Mouse (Mus musculus): ENCODE results near the gene Fli1.

Gene Fli1

DNA sequence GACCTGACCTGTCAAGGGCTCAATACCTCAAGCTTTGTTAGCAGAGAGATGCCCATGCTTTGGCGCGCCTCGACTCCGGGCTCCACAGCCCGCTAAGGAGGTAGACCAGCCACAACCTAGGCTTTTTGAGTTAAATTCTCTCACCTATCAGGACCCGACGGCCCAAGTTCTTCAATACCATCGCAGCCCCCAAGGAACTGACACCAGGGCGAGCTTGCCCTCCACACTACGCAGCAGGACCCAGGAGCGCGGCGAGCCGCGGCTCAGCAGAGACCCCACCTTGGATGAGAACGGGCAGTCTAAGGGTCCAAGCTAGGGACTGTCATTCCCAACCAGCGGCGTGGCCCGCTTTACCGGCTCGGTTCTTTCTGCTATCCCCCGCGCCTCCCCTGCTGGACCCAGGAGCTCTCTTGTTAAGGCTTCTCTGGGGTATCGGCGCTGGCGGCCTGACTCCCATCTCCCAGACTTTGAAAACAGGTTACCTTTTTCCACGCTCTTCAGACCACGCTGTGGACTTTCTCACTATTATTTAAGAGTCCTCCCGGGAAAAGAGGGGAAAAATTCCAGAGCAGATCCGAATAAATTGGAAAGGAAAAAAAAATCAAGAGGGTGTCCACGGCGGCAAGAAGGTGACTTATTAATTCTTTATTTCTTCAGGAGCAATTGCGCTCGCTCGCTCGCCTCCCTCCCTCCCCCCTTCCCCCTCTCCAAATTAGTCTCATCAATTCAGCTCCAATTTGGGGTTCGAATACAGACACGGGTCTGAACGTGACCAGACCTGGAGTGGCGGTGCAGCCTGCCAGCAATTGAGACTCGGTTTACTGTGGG lies at the start of gene Fli1:
TSS of gene Fli1 (minus strand) at position 650 of the 828 bp plus-strand sequence.
- no peak for DNase-seq (ENCODE audit: low spot score)

DNA sequence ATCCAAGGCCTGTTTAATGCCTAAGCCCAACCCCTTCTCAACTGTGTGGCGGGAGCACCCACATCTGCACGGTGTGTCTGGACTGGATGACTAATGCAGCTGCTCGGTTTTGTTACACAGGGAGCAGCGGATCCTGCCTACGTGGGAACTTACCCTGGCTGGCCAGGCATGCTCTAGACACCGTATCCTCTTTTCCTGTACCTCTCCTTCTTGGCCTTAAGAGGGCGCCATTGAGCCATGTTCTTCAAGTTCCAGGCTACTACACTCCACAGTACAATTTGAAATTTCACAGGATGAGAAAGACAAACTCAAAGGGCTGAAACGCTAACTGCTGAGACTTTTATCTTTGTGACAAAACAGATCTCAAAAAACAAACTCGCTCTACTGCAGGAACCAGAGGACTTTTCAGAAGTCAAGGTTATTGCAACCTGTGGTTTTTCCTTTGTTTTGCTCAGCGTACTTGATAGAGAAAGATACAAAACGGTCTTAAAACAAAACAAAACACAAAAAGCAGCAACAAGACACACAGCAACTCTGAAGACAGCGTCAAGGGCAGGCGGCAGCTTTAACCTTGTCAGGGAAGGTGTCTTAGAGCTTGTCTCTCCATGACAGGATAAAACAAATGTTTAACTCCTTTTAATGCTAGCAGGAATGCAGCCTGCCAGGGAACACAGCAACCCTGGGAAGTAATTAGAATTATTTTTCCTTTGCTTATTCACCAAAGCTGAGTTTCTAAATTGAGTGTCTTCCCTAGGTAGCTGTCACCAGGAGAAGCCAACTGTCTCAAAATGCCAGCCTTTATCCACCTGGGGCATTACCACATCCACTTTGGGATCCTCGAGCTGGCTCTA lies 49.3 kb upstream of the Fli1 start:
- peak; percentile 65 for DNase-seq (ENCODE audit: low spot score)

DNA sequence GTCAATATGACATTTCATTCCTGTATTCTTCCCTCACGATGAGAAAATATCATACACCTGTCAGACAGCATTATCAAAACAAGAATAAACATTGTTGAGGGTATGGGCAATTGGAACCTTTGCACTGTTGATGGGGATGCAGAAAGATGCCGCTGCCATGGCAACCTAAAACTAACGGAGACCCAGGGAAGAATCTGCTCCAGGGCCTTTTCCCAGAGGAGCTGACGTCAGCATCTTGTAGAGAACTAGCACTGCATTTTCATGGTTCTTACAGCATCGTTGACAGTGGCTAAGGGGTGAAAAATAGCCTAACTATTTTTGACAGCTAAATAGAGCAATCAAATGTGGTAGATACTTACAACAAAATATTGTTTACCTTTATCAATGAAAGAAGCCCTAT lies 47.9 kb upstream of the Fli1 start:
- DNase-seq (ENCODE audit: low spot score): no peak

DNA sequence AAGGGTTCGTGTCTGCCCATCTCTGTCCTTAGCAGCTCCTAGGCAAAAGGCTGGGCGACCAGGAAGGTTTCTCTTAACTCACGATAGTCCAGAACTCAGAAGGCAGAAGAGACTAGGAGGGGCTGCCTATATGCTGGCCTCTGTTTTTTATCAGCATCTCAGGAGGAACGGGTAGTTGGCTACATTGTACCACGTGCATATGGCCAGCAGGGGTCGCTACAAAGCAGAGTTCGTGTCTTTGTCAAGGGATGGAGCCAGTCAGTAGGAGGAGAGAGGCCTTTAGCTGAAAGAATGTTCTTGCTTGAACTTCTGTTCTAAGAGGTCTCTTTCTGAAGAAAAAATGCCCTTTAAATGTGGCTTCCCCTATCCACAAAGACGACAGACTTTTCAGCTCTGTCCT lies 47.2 kb upstream of the Fli1 start:
- DNase-seq (ENCODE audit: low spot score): peak; percentile 80

DNA sequence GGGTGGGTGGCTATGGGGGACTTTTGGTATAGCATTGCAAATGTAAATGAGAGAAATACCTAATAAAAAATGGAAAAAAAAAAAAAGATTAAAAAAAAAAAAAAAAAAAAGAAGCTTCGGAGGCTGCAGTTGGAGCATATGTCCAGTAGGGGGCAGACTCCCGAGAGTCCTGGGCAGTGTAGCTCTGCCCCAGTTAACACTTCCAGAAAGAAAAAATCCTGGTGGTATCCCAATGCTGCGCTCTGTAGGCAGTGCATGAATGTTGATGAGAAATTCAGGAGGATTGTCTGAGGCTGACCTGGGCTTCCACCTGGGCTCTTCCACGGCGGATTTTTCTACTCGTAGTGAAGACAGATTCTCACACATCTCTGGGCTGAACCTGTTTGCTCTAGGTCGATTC lies 42.7 kb upstream of the Fli1 start:
- DNase-seq (ENCODE audit: low spot score): no peak

DNA sequence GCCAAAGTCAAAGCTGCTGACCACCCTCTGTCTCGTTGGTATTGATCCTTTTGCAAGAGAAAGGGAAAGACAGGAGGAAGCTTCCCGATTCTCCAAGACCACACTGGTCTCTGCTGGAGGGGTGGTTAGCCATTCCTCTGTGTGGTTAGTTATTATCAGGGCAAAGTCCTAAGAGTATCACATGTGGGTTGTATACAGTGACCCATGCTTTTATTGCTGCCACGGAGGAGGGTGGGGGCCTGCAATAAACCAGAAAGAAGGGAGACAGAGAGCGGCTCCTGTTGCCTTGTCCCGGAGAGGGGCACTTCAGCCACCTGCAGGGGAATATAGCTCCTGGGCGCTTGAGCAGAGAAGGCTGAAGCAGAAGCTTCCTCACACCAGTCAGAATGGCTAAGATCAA lies 41.2 kb upstream of the Fli1 start:
- no peak for DNase-seq (ENCODE audit: low spot score)

DNA sequence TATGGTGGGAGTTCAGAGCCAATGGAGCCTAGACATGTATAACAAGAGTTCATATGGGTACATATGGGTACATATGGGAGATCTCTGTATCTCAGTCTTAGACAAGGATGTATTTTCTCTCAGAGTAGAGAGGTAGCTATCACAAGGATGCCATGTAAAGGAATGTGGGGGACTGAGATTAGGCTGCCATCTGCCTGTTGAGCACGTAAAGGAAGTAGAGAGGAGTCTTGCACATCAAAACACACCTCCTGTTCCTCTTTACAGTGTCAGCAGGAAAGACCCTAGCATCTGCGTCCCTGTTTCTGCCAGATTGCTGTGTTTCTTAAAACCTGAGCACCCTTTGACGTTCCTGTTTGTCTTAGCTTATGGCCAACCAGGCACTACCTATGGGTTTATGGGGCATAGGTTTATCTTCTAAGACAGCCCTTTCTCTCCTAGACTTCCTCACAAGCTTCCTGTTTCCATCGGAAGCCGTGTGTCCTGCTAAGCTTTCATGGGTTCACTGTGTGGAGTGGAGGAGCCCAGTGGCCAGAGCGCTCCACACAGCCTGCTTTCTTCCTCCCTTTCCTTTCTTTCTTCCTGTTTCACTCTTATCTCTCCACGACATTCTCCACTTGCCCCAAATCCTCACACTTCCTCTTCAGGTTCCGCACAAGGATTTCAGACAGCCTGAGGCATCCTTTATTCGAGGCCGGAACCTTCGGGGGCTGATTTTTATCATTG lies 39.4 kb upstream of the Fli1 start:
- DNase-seq (ENCODE audit: low spot score): no peak

DNA sequence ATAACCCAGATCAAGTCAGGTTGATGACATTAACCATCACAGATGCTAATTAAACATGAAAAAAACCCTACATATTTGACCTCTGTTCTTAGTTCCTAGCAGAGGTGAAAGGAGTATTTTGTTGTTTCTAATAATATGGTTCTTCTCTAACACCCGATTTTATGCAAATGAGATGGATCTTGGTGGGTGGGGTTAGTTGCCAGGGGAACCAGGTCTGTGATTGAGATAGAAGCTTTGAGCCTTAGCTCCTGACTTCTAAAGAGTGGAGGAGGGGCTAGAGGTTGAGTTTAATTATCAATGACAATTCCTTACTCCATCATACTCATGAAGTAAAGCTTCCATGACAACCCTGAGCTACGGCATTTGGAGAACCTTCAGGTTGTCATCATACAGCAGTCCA lies 35.8 kb upstream of the Fli1 start:
- no peak for DNase-seq (ENCODE audit: low spot score)

DNA sequence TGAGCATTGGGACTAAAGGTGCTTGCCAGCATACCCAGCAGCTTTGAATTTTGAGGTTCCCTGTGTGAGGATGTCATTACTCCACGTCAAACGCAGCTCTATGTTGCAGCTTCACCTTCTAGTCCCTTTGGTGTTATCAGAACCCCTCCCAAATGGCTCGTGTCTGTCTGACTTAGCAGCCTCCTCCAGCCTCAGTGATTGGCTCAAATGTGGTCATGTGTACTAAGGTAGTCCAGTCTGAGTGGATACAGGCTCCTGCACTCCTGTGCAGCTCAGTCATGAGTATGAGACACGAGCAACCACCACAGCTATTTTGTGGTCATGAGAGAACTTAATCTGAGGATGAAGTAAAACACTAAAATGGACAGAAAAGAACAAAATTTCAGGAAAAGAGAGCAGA lies 31.0 kb upstream of the Fli1 start:
- no peak for DNase-seq (ENCODE audit: low spot score)

DNA sequence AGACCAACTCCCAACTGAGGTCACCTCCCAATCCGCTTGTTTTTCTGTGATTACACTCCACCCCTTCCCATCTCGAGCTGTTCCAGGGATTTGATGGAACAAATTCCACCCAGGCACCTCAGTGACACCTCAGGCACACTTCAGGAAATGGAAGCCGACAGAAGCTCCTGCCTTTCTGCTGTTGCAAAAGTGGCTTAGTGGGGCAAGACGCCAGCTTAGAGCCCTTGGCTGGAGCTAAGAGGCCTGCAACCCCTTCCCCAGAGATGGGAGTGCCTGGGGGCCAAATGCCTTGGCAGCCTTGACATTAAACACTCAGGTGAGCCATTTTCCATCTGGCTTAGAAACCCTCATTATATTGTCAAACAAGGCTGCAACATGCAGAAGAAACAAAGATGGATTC lies 29.0 kb upstream of the Fli1 start:
- no peak for DNase-seq (ENCODE audit: low spot score)

DNA sequence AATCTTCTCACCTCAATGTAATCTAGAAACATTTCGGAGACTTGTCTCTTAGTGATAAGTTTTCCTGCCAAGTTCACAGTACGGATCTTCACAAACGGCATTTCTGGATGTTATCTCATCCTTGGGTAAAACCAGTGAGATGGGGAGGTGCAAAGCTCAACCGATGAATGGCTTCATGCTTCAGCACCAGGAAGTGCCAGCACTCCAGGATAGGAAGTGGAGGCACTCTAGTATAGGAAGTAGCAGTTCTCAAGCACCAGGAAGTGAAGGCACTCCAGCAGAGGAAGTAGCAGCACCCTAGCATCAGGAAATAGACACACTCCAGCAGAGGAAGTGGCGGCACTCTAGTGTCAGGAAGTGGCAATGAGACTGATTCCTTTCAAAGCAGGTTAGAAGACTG lies 27.9 kb upstream of the Fli1 start:
- no peak for DNase-seq (ENCODE audit: low spot score)

DNA sequence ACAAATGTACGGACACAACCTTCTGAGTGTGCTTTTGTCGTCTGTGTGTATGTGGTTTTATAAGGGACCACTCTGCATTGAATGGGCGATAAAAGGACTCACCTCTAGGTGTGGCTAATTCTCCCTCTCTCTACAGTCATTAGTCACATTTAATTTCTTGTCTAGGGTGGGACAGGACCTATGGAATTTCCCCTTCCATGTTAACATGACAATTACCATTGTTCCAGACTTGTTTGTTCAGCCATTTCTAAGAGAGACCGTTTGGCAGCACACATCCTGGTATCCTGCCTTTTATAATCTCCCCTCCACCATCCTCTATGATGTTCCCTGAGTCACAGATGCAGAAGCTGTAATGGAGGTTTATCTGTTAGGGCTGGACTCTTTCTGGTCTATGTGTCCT lies 26.6 kb upstream of the Fli1 start:
- DNase-seq (ENCODE audit: low spot score): no peak

DNA sequence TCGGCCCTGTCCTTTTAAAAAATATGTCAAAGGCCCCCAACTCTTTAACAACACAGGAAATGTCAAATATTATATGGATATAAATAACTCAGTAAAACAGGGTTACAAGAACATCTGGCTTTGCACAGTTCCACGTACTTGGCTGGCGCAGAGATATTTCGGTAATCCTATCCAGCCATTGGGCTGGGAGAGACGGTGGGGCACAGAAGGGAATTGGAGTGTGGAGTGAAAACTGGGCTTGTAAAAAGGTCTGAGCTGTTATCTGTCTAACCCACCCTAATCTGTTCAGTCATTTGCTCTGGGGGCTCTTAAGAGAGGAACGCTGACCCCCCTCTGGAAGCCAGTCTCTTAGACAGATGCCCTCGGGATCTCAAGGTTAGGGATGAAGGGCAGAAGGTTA lies 24.9 kb upstream of the Fli1 start:
- no peak for DNase-seq (ENCODE audit: low spot score)

DNA sequence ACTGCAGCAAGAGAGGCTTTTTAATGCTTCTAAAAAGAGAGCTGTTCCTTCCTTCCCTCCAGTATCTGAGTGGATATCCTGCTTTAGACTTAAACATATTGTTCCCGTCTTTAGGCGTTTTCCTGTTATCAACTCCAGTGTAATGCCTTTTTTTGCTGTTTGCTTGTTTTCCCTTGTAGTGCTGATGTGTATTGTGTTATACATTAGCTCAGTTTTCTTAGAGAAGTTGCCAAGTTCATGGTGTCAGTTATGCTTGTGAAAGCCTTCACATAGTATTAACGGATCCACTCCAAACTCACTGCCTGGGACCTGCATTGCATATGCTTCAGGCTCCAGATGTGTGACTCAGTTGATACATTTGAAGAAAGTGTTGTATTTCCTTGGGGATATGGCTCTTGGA lies 22.6 kb upstream of the Fli1 start:
- DNase-seq (ENCODE audit: low spot score): no peak

DNA sequence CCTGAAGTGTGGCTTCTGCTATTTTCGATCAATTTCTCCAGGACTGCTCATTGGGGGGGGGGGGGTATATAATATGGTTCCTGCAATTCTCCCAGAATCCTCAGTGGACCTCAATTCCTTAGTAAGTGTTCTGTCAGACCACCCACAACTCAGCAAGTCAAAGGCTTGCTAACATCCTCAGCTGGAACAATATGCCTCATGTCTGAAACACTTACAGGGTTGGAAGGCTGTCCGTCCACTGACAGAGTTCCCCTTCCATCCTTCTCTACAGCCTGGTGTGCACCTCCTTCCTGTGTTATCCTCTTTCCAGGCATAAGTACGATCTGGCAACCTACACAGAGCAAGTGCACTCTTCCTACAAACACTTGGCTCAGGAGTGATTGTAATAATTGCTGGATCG lies 20.2 kb upstream of the Fli1 start:
- DNase-seq (ENCODE audit: low spot score): no peak

DNA sequence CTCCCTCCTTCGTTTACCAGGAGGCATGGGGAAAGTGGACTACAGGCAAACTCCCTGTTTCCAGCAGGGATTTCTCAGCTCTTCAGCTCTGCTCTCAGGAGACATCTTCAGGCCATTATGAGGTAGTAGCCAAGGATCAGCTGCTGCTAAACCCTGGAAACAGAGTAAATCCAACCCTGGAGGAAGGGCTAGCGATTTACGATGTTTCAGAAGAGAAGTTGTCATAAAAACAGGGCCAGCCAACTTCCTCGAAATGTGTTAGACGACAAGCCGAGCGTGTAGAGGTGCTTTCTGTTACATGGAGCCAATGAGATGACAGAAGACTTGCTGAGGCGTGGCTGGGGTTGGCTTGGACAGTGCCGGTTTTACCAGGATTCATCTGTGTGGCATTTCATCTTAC lies 19.7 kb upstream of the Fli1 start:
- no peak for DNase-seq (ENCODE audit: low spot score)

DNA sequence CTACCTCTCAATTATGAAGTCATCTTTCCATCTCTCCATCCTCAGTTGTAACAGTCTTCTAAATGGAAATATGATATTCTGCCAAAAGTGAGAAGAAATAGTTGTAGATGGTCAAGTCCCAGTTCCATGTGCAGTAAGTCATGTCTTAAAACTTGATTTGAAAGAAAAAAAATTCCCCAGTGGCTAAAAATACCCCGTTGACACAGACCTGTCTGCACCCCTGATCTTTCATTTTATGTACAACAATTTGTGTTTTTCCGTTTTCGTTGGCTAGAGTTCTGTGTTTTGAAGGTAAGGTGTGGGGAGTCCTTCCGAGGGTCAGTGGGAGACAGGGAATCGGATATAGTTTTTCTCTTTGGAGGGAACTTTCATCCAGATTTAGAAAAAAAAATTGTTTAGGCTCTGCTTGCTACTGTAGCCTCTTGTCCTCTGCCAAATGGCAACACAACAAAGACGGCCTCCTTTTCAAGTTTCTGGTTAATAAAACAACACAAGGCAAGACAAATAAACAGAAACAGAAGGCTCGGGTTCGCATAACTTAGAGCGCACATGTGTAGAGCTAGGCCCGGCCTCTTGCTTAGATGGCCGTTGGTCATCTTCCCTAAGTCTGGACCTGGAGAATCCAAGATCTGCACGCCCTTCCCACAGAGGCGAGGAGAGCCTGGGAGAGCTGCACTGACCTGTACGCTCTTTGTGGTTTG lies 18.7 kb upstream of the Fli1 start:
- DNase-seq (ENCODE audit: low spot score): no peak

DNA sequence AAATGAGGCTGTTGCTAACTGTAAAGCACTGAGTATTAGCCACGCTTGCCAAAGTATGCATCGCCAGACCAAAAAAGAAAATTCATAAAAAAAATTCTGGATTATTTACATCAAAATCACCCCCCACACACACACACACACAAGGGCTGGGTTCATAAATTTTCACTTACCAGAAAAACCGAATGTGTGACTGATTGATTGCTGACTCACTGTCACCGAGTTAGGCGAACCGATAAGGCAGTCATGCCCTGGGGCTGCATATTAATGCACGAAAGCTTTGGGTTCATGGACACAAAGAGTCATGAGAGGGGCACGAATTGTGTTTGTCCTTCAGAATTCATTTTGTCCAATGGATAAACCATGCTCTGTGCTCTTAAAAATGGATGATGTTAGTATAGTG lies 17.2 kb upstream of the Fli1 start:
- DNase-seq (ENCODE audit: low spot score): no peak

DNA sequence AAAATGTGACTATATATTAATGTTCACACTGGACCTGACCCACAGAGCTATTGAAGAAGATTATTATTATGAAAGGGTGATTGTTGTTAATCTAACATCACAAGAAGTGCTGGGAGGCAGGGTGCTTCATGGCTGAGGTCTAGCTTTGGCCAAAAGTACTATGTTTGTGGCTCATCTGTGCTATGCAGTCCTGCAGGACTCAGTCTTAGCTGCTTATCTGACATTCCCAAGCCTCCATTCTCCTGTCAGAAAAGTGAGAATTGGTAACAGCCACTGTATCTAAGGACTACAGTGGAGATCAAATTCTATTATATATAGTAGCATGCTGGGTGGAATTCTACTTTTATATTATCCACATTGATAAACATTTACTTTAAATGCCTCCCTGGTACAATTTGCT lies 16.8 kb upstream of the Fli1 start:
- DNase-seq (ENCODE audit: low spot score): no peak

DNA sequence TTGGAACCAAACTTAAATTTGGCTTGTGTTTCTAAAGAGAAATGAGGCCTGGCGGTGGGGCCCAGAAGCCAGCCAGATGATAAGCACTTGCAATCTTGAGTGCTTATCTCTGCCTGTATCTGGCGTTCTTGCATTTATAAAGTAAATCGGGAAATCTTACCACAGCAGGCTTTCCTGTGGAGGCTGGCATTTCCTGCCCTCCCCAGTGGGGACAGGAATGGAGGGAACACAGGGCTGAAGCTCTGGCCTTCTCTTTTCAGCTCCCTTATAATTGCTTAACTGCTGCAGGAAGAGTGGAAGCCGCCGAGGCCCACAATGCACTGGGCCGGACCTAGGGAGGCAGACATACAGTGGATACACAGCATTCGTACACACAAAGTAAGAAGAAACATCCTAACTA lies 13.7 kb upstream of the Fli1 start:
- DNase-seq (ENCODE audit: low spot score): no peak

DNA sequence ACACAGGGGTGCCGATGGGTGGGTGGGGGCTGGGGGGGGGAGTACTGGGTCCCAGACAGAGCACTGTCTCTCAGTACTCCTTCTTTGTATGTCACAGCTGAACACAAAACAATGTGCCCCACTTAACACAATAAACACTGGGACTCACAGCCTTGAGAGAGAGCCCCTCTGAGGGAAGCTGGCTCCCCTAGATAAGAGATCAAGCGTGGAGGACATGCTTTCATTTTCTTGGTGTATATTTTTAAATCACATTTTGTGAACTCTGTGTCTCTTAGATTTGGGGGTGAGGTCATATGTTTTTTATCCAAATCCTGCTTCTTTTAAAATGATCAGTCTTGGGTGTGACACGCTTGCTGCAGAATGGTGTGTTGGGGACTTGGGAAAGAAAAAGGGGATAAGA lies 12.6 kb upstream of the Fli1 start:
- no peak for DNase-seq (ENCODE audit: low spot score)

DNA sequence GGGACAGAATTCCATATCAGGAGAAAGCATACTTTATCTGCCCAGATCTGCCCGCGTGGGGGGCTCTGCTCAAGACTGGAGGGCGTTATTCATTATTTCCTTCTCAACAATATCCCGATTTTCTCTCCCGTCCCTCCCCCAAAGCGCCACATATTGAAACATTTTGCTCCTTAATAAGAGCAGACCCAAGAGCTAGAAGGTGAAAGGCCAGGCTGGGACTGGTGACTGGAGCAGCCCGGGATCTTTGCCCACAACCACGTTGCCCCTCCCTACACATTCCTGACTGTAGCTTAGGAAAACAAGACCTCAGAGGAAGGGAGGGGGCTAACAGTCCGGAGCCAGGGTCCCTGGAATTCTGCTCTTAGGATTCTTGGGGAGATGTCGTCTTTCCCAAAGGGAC lies 7.9 kb upstream of the Fli1 start:
- no peak for DNase-seq (ENCODE audit: low spot score)

All from urinary bladder, postnatal 25 days (tissue).